Mouse (Mus musculus) ovary, postnatal 36 days (tissue): ENCODE measurements around the gene B230219D22Rik.
"Not testable (repeated sequence)": the region's sequence is repeated elsewhere in the genome, so short reads cannot be mapped to it uniquely, and the experiment has no call there.

Experiments
- DNase-seq: peaks from one replicate; pipeline ENCODE4 v3.0.0; 2022; ENCODE audit warnings: low spot score, mixed read lengths

B230219D22Rik gene

GRCm38 (mm10) chr13:55692535-55693242 lies at the start of gene B230219D22Rik:
Gene B230219D22Rik (plus strand): TSS chr13:55693124.
- peak; percentile 91 for DNase-seq

DNA sequence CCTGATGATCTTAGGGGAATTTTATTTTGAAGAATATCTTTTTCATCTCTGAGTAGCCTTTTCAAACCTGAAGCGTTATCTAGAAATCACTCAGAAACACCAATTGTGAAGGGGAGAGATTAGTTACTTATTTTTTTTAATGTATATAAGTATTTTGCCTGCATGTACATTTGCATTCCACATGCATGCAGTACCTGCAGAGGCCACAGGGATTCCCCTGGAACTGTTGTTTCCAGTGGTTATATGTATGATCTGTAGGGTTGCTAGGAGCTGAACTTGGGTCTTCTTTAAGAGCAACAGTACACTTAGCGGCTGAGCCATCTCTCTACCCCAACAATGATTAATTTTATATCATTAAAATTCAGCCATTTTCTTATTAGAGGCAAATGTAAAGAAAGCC lies 48.4 kb upstream of the B230219D22Rik start:
- no peak for DNase-seq

- no peak for DNase-seq
Observed at GRCm38 (mm10) chr13:55650098-55650497, 42.8 kb upstream of the B230219D22Rik start.

- no peak for DNase-seq
Observed at GRCm38 (mm10) chr13:55650980-55651379, 41.9 kb upstream of the B230219D22Rik start.

DNA sequence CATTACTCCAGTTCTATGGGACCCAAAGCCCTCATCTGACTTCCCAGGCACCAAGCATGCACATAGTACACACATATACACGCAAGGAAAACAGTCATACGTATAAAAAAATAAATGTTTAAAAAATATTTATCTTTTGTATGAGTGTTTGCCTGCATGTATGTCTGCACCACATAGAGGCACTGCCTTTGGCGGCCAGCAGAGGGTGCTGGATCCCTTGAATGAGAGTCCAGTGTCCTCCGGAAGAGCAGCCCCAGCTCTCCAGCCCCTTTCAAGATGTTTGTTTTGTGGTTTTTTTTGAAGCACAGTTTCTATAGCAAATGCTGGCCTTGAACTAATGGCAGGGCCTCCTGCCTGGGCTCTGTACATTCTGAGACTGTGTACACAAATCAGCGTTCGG lies 24.4 kb upstream of the B230219D22Rik start:
- DNase-seq: peak; percentile 12

- no peak for DNase-seq
Observed at GRCm38 (mm10) chr13:55672711-55673110, 20.2 kb upstream of the B230219D22Rik start.

DNA sequence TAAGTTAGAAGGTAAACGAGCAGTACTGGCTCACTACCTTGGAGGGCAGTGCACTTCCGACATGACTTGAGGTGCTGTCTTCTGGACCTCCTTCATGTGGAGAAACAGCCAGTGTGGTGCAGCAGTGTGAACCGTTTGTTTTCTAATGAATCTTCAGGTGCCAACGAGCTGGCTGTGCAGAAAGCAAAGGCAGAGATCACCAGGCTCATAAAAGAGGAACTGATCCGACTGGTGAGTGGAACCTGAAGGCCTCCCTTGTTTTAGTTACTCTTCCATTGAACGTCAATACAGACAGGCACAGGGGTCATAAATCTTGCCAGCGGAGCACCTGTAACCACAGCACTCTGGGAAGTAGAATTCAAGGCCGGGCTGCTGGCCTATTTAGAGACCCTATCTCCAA lies 15.6 kb upstream of the B230219D22Rik start:
- no peak for DNase-seq

- no peak for DNase-seq
Observed at GRCm38 (mm10) chr13:55682201-55682600, 10.7 kb upstream of the B230219D22Rik start.

DNA sequence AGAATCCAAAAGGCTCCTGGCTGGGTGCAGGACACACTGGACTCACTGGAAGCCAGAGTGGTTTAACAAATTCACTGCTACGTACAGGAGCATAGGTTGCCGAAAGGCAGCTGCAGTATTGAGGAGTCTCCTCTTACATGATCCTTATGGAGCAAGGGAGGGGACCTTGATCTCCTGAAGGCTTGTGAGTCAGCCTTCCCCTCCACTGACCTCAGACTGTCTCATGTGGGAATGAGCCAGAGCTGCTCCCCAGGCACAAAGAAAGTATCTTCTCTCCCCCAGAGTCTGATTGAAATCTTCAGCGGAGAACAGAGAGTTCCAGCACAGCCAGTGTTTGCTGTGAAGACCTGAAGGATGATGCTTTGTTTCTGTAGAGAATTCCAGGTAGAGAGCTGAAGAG lies 9.3 kb upstream of the B230219D22Rik start:
- DNase-seq: no peak

DNA sequence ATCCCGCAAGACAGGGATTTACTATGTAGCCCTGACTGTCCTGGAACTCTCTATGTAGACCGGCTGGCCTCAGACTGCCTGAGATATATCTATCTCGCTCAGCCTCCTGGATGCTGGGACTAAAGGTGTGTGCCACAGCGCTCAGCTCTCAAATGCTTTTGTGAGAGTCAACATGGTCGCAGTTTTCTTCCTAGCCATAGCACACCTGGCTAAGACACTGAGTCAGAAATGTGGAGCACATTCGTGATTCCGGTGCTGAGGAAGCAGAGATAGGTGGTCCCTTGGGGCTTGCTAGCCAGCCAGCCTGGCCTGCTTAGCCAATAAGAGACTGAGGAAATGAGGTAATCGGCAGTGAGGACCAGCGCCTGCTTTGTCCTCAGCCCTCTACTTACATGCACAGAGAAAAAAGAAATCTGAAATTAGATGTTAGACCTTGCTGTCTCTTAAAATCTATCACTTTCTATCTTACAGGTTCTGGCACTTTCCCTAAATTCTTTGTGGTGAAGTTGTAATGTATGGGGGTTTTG lies 6.8 kb upstream of the B230219D22Rik start:
- DNase-seq: no peak

- no peak for DNase-seq
Observed at GRCm38 (mm10) chr13:55687927-55688602, 4.9 kb upstream of the B230219D22Rik start.

DNA sequence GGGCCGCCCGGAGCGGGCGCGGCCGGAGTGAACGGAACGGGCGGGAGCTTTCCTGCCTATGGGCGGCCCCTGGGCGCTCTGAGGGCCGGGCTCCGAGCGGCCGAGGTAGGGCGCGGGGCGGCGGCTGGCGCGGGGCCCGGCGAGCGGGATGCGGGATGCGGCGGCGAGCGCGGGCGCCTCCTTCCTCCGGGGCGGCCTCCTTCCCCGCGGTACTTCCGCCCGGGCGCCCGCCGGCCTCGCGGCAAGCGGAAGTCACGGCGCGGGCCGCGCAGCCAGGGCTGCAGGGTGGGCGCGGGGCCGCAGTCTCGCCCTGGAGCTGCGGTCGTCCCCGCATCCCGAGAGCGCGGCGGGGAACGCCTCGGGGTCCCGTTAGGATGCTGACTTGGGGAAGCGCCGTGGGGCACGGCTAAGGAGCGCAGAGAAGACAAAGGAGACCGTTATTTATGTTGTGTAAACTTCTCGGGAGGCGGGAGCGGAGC lies 358 bp downstream of the B230219D22Rik start:
- no peak for DNase-seq

DNA sequence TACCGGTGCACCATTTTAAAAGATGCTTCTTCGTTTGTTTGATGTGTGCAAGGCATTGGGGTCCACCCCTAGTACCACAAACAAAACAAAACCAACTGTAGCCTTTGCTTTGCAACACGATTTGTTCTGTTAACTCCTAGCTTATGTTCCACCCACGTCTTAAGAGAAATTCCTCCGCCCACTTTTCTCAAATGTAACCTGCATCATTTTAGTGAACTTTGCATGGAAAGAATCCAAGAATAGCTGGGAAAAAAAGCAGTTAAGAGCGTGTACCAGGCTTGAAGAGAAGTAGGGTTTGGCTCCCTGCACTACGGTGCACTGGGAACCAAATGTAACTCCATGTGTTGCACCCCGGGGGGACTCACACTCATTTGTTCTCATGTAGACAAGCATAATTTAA lies 1.2 kb downstream of the B230219D22Rik start:
- no peak for DNase-seq

DNA sequence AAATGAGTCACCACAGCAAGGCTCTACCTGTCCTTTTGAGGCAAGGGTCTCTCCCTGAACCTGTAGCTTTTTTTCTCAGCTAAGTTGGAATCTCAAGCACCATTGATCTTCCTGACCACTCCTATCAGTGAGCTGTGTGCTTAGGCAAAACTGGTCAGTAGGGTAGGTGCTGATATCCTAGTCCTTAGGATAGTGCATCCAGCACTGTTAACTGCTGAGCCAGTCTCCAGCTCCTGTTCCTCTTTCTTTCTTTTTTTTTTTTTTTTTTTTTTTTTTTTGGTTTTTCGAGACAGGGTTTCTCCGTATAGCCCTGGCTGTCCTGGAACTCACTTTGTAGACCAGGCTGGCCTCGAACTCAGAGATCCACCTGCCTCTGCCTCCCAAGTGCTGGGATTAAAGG lies 3.1 kb downstream of the B230219D22Rik start:
- not testable (repeated sequence) for DNase-seq

- DNase-seq: no peak
Observed at GRCm38 (mm10) chr13:55704301-55704700, 11.4 kb downstream of the B230219D22Rik start.

GRCm38 (mm10) chr13:55712846-55713245 lies 19.9 kb downstream of the B230219D22Rik start:
- no peak for DNase-seq

GRCm38 (mm10) chr13:55714501-55715166 lies 21.7 kb downstream of the B230219D22Rik start, which contains the start of gene Txndc15:
Gene Txndc15 (plus strand): TSS chr13:55714650.
- DNase-seq: peak; percentile 90

- no peak for DNase-seq
Observed at GRCm38 (mm10) chr13:55715167-55715512, 22.2 kb downstream of the B230219D22Rik start.

- DNase-seq: no peak
Observed at GRCm38 (mm10) chr13:55715908-55716510, 23.1 kb downstream of the B230219D22Rik start.

DNA sequence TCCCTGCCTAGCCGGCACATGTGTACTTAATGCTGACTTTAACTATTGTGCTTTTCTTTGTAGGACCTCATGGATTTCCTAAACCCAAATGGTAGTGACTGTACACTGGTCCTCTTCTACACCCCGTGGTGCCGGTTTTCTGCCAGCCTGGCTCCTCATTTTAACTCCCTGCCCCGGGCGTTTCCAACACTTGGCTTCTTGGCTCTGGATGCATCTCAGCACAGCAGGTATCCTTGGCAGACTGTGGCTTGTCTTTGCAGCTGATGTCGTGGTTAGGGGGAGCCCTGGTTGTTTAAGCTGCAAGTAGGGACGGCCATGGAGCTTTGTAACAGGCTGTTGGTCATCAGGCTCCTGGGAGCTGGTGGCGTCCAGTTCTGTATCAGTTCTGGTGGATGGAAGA lies 28.6 kb downstream of the B230219D22Rik start:
- no peak for DNase-seq

DNA sequence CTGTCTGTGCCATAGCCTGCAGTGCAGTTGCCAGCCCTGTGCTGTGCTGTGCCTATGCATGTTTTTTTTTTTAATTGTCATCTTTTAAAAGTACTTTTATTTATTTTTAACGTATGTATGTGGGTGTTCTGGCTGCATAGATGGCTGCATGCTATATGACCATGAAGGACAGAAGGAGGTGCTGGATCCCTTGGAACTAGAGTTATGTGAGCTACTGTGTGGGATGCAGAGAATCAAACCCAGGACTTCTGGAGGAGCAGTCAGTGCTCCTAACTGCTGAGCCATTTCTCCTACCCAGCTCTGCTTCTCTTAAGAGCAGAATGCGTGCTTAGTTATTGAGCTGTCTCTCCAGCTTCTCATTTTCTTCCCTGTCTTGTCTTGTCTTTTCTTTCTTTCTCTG lies 29.1 kb downstream of the B230219D22Rik start:
- DNase-seq: no peak

DNA sequence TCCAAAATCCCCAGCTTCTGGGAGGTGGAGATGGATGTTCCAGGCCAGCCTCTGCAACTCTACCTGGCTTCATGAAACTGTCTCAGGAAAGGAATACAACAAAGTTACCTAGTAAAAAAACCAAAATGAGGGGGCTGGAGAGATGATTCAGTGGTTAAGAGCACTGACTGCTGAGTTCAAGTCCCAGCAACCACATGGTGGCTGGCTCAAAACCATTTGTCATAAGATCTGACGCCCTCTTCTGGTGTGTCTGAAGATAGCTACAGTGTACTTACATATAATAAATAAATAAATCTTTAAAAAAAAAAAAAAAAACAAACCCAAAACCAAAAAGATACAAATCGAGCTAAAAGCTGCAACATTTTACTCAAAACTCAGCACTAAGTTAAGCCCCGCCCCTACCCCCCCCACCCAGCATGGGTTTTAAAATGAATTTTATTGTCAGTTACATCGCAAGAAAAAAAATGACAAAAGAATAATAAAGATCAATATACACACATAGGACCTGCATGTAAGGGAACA lies 33.7 kb downstream of the B230219D22Rik start:
- DNase-seq: no peak
